Mouse (Mus musculus) monocyte, adult 5-6 weeks (primary cell): ENCODE results near the gene Lhb. TPM values are rescaled to one million over a fixed set of nuclear protein-coding genes. Genes with fewer than 3 reads are reported as not detected.
"Not testable (repeated sequence)": the region's sequence is repeated elsewhere in the genome, so short reads cannot be mapped to it uniquely, and the experiment has no call there.

Experiments used
- ATAC-seq: fragments of 153-309, 156-312 bp; replicated peaks from 2 replicates; pipeline ENCODE4 v1.8.0; 2017; ENCODE audit warnings: mild to moderate bottlenecking; ENCODE audit not compliant: low TSS enrichment, insufficient number of reproducible peaks, severe bottlenecking, poor library complexity, low FRiP score
- total RNA-seq: library from RNA; stranded (forward); fragments of 200-1000, 200-491, 200-594 nt; gene quantifications from 3 replicates; pipeline ENCODE4 v1.2.3, GENCODE M21; 2017

Gene Lhb
- not detected in 3 replicates for total RNA-seq

GRCm38 (mm10) chr7:45420615-45420919 is at the start of gene Lhb:
TSS of gene Lhb (plus strand) at chr7:45420820.
- no peak for ATAC-seq

DNA sequence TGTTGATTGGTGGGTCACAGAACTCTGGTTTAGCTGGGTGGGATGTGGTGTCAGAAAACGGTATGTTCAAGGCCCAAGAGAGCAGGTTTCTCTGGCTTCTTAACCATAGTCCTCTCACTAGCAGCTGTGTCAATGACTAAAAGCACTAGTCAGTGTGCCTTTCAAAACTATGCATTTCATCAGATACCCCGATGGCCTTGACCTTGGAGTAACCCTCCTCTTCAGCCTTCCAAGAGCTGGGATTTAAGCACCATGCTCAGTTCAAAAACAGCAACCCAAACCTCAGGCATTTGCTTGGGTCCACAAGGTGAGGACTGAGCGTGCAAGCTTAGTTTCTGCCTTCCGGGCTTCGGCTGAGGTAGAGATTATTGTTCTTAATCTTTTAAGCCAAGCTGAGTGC is 48.2 kb upstream of the Lhb start:
- ATAC-seq, result no peak

DNA sequence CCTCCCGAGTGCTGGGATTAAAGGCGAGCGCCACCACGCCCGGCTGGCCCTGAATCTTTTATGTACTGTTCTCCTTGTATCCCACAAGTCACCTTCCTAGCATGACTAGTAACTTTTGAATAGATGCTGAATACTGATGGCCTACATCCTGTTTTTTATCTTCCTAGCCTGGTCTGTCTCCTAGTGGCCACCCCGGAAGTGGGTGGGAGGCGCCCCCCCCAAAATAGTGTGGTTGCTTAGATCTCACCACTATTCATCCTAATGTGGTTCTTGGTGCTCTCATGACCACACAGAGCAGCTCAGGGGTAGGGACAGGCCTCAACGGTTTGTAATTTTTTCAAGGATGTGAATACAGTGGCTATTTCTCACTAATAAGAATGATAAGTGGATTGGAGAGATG is 46.0 kb upstream of the Lhb start:
- ATAC-seq, result no peak

DNA sequence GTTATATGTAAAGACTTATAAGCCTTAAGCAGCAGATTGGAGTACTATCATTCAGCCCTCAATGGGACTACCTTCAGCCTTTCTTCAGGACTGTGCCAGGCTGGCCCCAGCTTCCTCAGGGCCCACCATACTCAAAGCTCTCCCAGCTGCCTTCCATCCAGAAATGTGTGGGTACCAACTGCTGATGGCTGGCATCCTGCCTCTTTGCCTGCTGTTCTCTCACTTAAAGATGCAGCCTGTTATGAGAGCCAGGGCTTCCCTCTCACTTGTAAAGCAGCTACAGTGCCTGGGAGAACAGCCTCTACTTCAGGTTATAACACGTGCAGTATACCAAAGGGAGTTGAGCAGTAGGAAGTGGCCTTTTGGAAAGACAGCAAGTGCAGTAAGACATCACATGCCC is 44.6 kb upstream of the Lhb start:
- ATAC-seq, result no peak

- ATAC-seq, result no peak
Observed at GRCm38 (mm10) chr7:45386077-45386476, 34.5 kb upstream of the Lhb start.

- peak; percentile 41 for ATAC-seq
Observed at GRCm38 (mm10) chr7:45395129-45395541, 25.5 kb upstream of the Lhb start.

DNA sequence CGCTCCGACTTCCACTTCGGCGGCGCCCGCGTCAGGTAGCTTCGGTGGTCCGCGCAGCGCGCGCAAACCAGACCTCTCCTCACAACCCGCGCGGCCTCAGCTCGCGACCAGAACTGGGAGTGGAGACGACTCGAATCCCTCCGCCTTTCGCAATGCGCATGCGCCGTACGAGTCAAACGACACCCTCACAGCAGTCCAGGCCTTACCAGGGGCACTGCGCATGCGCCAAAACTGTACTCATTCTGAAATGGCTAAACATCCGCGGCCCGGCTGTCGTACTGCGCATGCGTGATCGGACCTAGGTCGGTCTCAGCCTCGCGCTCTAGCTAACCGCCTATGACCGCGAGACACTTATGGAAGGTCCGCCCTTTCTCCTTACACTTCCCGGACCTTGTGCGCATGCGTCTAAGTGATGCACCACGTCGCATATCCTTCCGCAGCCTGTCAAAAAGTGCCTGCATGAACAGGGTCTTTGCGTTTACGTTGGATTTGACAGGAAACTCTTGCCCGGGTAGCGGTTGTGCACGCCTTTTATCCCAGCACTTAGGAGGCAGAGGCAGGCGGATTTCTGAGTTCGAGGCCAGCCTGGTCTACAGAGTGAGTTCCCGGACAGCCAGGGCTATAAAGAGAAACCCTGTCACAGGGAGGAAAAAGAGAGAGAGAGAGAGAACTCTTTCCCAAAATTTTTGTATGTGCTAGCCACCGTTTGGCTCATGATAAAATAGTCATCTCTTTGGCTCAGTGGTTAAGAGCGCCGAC is 24.9 kb upstream of the Lhb start, which contains the start of gene Snrnp70:
TSS of gene Snrnp70 (minus strand) at position 165 of the 759 bp plus-strand sequence.
- peak; percentile 98 for ATAC-seq

GRCm38 (mm10) chr7:45396337-45396775 is 24.3 kb upstream of the Lhb start:
- not testable (repeated sequence) for ATAC-seq

- ATAC-seq, result no peak
Observed at GRCm38 (mm10) chr7:45396787-45397186, 23.8 kb upstream of the Lhb start.

DNA sequence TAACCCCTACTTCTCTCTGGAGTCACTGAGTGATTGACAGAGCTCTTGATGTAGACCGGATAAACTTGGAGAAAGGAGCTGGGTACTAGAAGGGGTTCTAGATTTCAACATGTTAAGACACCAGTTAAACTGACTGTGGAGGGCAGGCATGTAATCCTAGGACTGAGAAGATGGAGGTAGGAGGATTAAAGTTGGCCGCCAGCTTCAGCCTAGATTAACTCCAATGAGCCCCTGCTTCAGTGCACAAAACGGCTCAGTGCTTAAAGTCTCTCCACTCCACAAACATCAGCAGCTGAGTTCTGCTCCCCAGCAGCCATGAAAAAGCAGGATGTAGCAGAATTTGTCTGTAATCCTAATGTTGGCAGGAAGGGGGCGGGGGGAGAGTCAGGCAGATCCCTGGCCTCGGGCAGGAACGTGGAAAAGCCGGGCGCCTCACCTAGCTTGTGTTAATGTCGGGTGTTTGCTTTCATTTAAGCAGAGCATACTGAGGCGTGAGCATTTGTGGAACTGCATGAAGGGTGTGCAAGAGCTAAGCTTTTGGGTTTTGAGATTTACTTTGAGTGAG is 19.0 kb upstream of the Lhb start:
- ATAC-seq, result no peak

DNA sequence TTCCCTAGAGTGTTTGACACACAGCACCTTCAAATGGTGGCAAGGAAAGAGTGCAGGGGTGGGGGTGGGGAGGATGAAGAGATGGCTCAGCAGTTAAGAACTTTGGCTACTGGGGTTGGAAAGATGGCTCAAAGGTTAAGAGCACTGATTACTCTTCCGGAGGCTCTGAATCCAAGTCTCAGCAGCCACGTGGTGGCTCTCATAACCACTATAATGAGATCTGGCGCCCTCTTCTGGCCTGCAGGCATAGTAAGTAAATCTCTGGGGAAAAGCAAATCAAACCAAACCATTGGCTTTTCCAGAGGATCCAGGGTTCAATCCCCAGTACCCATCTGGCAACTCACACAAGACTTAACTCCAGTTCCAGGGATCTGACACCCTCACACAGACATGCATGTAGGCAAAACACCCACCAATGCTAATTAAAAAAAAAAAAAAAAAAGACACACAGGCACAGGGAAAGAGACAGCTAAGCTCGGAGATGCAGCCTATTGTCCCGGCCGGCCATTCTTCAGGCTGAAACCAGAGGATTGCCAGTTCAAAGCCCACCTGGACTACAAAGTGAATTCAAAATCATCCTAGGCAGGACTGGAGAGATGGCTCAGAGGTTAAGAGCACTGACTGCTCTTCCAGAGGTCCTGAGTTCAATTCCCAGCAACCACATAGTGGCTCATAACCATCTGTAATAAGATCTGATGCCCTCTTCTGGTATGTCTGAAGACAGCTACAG is 16.9 kb upstream of the Lhb start:
- peak; percentile 71; the same call in 1 of the 2 replicates for ATAC-seq

- ATAC-seq, result peak; percentile 64
Observed at GRCm38 (mm10) chr7:45405091-45406075, 15.2 kb upstream of the Lhb start, which contains the start of gene Kcna7. TSS of gene Kcna7 (plus strand) at chr7:45405653.

DNA sequence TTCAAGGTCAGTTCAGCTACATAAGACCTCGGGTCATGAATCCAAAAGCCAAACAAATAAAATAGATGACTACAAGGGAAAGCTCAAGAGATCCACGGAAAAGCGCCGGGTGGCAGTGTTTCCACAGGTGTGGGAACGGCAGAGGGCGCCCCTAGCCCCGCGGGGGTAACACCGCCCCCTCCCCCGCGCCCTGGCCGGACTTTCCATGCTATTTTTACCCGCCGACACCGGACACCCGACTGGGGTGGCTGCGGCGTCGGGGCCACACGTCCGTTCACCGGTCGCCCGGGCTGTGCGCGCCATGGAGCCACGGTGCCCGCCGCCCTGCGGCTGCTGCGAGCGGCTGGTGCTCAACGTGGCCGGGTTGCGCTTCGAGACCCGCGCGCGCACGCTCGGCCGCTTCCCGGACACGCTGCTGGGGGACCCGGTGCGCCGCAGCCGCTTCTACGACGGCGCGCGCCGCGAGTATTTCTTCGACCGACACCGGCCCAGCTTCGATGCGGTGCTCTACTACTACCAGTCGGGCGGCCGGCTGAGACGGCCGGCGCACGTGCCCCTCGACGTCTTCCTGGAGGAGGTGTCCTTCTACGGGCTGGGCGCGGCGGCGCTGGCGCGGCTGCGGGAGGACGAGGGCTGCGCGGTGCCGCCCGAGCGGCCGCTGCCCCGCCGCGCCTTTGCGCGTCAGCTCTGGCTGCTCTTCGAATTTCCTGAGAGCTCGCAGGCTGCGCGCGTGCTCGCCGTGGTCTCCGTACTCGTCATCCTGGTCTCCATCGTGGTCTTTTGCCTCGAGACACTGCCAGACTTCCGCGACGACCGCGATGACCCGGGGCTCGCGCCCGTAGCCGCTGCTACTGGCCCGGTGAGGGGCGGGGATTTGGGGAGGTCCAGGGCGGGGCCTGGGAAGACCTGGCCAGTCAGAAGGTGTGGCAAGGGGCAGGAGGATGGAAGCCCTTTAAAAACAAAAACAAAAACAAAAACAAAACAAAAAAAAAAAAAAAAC is 14.2 kb upstream of the Lhb start:
- no peak for ATAC-seq

GRCm38 (mm10) chr7:45407836-45408235 is 12.8 kb upstream of the Lhb start:
- ATAC-seq, result no peak

DNA sequence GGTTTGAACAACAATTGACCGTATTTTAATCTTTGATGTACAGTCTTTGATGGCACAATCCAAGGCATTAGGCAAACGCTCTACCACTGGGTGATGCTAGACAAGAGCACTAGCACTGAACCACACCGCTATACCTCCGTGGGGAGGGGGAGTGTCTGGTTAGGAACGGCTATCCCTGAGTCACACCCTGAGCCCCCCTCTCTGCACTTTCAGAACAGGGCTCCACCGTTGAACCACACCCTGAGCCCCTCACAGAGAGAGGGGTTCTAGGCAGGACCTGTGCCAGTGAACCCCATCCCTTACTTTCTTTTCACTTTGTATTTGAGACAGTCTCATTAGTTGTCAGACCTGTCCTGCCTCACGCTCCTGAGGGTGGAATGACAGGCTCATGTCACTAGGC is 12.3 kb upstream of the Lhb start:
- ATAC-seq, result no peak

GRCm38 (mm10) chr7:45408949-45409348 is 11.7 kb upstream of the Lhb start:
- no peak for ATAC-seq

GRCm38 (mm10) chr7:45409497-45410163 is 11.0 kb upstream of the Lhb start:
- ATAC-seq, result no peak
